Mouse (Mus musculus): Measurements from ENCODE around the gene Ncoa3.

- TF ChIP-seq POLR2A (IDR thresholded peaks at IDR 0.05; ENCODE audit: extremely low read depth, insufficient read depth, low read length) = no peak
- no peak for TF ChIP-seq CTCF (IDR thresholded peaks at IDR 0.05; ENCODE audit: low read depth, low read length)
Observed at GRCm38 (mm10) chr2:166029232-166029631, 36.8 kb downstream of the Ncoa3 start.

All from liver, adult 2 months (tissue).